Mouse (Mus musculus) 3134 (cell line): Measurements from ENCODE around the gene Mknk1.

Source experiments
- DNase-seq: peaks from one replicate; pipeline ENCODE4 v3.0.0-alpha.2; 2011; ENCODE audit warnings: low spot score; ENCODE audit not compliant: insufficient read length; ENCODE audit errors: extremely low read depth

Mknk1 gene

GRCm38 (mm10) chr4:115886875-115887274 is 47.9 kb downstream of the Mknk1 start:
- DNase-seq, result no peak

GRCm38 (mm10) chr4:115890066-115890465 is 51.1 kb downstream of the Mknk1 start:
- no peak for DNase-seq

GRCm38 (mm10) chr4:115890553-115890952 is 51.6 kb downstream of the Mknk1 start, which contains the start of gene 6430628N08Rik:
6430628N08Rik (plus strand) TSS chr4:115890665.
- no peak for DNase-seq

DNA sequence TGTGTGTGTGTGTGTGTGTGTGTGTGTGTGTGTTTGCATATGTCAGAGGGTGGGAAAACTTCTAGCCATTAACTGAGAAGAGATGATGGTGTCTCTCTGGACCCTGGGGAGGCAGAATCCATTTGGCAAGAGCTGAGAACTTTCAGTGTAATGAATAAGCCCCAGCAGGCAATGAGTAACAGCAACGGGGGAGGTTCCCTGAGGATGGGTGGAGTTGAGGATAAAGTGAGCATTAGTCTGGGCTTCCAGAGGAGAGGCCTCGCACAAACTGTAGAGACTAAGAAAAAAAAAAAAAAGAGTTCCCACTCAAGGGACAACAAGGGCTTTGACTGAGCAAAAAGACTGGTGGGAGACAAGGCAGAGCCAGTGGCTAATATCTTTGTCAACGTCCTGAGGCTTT is 55.3 kb downstream of the Mknk1 start:
- DNase-seq, result no peak

DNA sequence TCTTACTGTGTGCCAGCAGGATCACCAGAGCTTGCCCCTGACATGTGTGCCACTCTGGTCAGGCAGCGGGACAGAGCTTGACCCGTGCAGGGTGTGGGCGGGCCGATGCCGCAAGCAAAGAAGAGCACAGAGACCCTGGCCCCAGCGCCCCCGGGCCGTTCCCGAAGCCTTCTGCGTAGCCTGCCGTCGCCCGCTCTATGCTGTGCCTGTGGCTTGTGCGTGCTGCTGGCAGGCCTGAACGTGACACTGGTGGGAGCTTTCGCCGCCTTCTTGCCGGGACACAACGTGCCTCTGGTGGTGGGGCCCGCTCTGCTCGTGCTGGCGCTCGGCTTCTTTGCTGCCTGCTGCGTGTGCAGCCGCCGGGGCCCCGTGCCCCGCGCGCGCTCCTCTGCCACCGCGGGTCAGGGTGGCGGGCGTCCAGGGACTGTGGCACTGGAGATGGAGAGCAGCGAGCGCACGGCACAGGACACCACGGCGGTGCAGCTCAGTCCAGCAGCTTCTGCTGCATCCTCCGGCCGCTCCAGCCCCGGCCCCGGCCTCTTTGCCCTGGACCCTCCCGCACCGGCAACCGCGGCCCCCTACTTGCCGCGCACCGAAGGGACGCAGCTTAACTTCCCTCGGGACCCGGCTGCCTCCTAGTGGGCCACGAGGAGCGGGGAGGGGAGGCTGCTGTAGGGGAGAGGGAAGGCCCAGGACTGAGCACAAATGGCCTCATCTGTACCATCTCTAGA is 59.1 kb downstream of the Mknk1 start:
- DNase-seq, result no peak

GRCm38 (mm10) chr4:115902816-115903215 is 63.8 kb downstream of the Mknk1 start:
- no peak for DNase-seq

GRCm38 (mm10) chr4:115904375-115904774 is 65.4 kb downstream of the Mknk1 start:
- DNase-seq, result no peak

DNA sequence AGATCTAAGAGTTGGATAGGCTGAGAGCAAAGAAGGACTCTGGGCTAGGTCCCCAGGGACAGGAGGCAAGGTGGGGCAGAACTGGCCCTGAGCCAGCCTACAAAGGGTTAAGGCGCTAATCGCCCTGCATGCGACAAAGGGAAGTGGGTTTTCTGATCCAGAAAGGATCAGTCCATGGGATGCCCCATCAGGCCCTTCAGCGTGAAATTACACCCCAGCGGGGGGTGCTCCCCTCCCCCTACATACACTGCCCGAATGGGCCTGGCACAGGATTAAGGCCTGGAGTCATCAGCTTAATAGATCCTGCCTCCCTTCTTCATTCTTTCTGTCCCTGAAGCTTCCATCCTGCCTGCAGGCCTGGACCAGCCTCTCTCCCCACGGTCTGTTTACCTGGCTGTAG is 66.7 kb downstream of the Mknk1 start:
- DNase-seq, result no peak

DNA sequence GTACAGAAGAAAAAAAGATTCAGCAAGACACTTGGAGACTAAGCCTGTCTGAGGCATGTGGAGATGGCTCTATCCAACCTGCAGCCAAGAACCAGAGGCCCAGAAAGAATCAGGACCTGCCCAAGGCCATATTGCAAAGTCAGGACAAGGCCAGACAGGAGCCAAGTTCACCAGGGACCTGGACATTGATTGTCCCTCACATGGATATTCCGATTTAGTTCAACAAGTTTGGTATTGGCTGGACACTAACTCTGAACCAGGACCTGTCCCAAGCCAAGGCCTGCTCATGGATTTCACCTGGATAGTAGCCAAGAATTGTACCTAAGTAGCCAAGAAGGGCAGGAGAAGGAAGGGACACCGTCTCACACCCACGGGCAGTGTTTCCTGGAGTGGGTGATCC is 67.8 kb downstream of the Mknk1 start:
- no peak for DNase-seq

DNA sequence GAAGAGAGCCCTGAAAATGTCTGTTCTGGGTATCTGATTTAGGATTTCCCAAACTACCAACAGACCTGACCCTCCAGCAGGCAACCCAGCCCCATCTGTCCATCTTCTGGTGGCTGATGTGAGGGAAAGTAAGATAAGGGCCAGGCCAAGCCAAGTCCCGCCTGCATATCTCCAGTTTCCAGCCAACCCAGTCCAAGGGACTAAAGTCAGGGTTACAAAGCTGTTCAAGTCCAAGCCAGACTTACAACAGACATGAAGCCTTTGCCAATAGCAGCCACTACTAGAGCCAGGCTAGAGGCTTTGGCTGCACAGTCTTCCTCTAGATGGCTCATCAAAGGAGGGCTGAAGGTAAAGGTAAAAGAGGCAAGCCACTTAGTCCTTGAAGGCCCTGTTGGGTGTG is 69.0 kb downstream of the Mknk1 start:
- no peak for DNase-seq

DNA sequence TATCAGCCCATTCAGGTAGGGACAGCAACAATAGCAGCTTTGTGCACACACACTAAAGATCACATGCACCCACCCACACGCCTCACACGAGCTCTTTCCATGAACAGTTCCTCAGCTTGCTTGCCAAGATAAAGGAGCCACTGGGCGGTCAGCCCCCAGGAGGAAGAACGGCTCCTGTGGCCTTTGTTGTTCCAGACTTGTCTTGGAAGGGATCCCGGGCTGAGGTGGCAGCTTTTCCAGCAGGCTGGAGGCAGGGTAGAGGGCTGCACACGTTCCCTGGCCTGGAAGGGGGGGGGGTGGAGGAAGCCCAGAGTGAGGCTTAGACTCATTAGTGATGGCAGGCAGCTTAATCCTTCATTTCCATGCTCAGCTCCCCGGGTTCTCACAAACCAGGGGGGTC is 69.6 kb downstream of the Mknk1 start:
- no peak for DNase-seq

DNA sequence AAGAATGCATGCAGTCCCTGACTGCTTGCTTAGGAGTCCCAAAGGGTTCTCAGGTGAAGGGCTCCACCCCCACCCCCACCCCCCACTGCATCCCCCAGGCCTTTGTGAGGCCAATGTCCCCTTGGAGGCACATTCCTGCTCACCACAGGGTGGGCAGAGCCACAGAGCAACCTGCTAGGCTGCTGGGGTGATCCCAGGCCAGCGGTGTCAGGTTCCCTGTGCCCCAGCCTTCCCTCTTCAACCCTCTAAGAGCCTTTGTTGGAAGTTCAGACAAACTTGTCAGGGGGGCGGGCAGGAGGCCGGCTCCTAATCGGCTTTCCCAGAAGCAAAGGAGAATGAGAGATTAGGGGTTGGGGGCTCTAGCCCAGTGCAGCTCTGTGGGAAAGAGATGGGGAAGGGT is 72.6 kb downstream of the Mknk1 start:
- DNase-seq, result no peak

GRCm38 (mm10) chr4:115919911-115920310 is 80.9 kb downstream of the Mknk1 start:
- no peak for DNase-seq

- DNase-seq, result peak; percentile 65
These were observed 83.7 kb downstream of the Mknk1 start for GRCm38 (mm10) chr4:115922688-115923087.

DNA sequence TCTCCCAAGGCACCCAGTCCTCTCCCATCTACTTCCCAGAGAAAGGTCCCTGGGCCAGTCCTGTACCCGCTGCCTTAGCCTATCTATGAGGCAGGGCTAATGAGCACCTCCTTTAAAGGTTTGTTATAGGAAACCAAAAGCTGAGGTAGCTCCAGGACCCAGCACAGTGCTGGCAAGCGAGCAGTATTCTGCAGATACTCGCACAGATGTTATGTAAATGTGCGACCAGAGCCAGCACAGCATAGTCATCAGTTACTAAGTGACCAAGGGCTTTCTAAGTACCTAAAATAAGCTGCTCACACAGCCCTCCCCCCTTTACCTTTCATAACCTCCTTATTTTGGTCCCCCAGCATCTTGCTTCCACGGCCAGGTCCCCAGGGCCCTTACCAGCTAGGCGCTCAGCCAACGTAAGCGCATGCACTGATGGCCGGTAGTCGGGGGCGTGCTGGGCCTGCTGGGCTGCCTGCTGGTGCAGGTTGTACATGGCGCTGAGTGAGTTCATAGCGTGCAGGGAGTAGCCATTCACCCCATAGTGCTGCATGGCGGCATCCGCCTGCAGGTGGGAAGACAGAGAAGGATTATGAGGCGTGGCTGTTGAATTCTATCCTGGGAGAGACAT is 84.4 kb downstream of the Mknk1 start:
- peak; percentile 43 for DNase-seq

DNA sequence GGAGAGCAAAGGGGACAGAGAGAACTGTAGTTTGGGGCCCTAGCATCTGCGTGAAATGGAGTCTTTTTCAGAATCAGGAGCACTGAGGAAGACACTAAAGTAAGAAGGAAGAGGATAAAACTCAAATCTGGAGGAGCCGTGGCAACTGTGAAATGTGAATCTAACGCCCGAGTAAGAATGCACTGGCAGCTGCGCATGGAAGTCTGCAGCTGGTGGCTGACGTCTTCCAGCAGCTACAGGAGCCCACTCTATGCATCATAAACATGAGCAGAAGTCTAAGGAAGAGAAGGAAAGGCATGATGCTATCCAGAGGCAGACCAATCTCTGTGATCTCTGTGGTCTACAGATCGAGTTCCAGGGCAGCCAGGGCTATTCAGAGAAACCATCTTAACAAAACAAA is 88.6 kb downstream of the Mknk1 start:
- no peak for DNase-seq
